Mouse (Mus musculus) skeletal muscle tissue, postnatal 0 days (tissue): Measurements from ENCODE around the gene Pagr1a. TPM values are rescaled to one million over a fixed set of nuclear protein-coding genes. Genes with fewer than 3 reads are reported as not detected.

Source experiments
- microRNA-seq, 2 experiments: library from miRNA; unstranded; fragments of <30 nt; microRNA quantifications; one replicate each; pipeline ENCODE4; 2016
- polyA plus RNA-seq: library from polyadenylated mRNA; unstranded; fragments of >200 nt; fragmentation: Nextera tagmentation; extraction: Ambion mirVana; gene quantifications from 2 replicates; pipeline ENCODE4 v1.2.1, GENCODE M21; 2015

The Pagr1a gene
- polyA plus RNA-seq, result 37.2 and 37.9 TPM in 2 replicates

DNA sequence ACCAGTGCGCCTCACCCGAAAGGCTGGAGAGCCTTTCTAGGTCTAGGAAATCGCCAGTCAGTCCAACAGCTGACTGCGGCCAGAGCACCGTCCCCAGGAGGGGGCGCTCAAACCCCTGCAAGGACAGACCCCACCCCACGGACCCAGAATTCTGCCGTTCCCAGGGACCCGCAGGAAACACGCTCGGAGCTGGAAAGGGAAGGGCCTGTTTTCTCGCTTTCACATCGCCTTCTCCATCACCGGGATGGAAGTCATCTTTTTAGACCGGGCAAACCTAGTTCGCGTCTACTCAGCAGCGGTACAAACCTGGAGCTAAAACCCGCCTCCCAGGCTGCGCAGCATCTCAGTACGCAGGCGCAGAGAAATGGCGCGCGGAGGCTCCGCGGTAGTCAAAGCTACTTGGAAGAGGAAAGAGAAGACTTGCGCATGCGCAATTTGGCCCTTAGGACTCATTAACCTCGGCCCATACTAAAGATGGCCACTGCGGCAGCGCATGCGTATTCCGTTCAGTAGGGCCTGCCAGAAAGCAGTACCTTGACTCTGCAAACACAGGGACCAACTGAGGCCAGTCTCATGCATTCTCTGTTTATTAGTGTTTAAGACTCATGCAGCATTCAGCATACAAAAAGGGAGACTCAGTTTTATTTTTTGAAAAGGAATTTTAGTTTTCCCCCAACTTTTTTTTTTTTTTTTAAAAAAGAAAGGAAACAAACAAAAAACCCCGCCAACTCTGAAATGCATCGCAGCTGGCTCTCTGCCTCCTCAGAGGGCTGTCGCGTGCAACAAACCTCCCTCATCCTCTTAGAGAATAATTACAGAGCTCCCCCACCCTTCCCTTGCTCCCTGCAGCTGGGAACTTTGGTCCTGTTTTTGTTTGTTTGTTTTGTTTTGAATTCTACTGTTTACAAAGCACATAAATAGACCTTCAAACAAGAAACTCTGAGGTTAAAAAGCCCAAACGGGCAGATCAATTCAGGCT, at the start of gene Pagr1a:
TSS of gene Pagr1a (minus strand) at position 382 of the 979 bp plus-strand sequence.

DNA sequence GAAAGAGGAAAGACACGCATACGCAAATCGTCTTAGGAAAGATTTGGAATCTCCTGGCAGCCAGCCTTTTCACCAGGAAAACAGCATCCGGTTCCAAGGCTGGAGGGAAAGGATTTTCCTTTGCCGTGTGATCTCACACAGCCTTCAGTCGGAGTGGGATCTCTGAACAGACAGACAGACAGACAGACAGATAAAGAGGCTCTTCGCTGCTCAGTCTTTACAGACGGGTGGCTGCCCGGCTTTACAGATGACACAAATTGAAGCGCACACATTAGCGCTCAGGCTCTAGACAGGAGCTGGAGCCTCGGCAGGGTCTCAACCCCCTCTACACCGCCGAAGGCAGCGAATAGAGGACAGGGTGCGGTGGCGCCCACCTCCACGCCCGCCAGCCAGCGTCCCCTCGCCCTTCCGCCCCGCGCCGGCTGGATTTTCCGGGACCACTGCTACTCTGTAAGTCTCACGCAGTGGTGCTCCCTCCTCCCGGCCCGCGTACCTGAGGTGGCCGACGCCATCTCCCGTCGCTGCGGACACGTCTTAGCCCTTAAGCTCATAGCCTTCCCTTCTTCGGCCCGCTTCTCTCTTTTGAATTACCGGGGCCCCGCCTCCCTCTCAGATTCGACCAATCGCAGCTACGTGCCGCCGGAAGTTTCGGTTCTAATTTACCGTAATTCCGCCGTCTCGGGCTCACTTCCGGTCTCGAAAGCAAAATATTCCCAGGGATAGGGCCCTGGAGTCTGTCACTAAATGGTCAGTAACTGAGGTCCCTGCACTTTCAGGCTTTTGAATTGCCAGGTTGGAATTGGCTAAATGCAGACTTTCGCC, 24.9 kb upstream of the Pagr1a start, which contains the start of gene Kif22:
TSS of gene Kif22 (minus strand) at position 621 of the 822 bp plus-strand sequence.

DNA sequence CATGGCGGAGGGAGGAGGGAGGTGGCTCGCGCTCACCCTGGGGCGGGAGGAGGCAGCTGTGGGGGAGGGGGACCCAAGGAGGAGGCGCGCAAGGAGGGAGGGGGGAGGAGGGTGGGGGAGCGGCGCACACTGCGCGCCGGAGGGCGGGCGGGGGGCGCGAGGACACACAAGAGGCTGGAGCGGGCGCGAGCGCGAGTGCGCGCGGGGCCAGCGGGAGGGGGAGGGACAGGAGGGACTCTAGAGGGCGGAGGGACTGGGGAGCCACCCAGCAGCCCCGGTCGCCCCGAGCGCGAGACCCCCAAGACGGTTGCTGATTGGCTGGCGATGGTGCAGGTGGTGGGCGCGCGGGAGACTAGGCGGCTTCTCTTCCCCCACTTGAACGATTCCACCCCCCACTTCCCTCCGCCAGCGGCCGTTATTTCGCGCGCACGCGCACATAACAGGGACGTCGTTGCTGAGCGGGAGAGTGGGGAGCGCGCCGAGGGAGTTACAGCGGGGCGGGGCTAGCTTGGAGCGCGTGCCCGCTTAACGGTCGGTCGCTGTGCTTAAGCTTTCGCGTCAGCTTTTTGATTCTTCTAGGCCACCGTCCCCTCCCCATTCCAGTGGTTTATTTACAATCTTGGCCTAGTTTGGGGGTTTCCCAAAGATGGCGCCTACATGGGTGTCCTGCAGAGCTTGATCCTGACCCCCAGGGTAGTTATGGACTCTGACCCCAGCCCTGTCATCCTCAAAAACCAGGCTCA, 10.0 kb upstream of the Pagr1a start, which contains the start of gene Maz:
TSS of gene Maz (minus strand) at position 54 of the 743 bp plus-strand sequence.

DNA sequence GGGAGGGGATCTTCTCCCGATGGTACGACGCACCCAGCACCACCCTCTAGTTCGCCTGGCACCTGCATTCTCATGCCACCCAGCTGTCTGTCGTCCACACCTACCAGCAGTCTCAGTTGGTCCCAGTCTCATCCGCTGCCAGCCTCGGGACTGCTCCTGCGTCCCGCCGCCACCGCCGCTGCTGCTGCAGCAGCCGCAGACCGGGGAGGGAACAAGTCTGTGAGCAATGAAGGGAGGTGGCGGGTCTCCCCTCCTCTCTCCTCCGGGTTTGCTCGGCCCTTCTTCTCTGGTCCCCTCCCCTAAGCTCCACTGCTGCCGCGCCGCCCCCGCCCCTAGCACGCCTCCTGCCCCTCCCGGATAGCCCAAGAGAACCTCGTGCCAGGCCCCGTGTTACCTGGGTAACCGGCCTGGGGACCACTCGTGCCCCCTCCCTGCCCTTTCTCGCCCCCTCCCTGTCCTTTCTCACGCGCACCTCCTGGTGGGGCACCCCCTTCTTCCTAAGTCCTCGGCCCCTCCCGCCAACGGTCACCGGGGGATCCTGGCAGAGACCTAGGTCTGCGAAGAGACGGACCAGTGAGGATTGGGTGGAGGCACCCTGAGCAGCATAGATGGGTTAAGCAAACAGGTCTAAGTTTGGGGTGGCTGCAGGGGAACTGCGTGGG, 3.9 kb upstream of the Pagr1a start, which contains the start of the genes Gm42742 and Prrt2:
TSS of gene Gm42742 (minus strand) at position 197 of the 662 bp plus-strand sequence.
TSS of gene Prrt2 (minus strand) at position 311 of the 662 bp plus-strand sequence.

DNA sequence TGATC, 869 bp downstream of the Pagr1a start, which contains the start of gene Pagr1b:
TSS of gene Pagr1b (minus strand) at position 4 of the 5 bp plus-strand sequence.

DNA sequence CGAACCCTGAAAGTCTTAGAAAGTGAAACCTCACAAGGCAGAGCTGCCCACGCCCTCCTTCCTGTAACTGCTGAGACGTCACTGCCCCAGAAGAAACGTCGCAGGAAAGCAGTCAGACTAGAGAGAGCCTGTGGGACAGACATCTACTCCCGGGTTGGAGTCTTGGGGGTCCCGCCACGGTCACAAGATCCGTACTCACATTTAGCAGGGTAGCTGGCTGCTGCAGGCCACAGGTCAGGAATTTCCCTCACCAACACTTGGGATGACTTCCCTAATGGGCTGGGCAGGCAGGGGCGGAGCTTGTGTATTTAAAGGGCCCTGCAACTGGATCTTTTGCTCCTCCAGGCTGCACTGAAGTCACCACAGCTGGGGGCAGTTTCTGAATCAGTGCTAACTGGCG, 2.8 kb downstream of the Pagr1a start, which contains the start of gene Mvp:
TSS of gene Mvp (minus strand) at position 302 of the 400 bp plus-strand sequence.

DNA sequence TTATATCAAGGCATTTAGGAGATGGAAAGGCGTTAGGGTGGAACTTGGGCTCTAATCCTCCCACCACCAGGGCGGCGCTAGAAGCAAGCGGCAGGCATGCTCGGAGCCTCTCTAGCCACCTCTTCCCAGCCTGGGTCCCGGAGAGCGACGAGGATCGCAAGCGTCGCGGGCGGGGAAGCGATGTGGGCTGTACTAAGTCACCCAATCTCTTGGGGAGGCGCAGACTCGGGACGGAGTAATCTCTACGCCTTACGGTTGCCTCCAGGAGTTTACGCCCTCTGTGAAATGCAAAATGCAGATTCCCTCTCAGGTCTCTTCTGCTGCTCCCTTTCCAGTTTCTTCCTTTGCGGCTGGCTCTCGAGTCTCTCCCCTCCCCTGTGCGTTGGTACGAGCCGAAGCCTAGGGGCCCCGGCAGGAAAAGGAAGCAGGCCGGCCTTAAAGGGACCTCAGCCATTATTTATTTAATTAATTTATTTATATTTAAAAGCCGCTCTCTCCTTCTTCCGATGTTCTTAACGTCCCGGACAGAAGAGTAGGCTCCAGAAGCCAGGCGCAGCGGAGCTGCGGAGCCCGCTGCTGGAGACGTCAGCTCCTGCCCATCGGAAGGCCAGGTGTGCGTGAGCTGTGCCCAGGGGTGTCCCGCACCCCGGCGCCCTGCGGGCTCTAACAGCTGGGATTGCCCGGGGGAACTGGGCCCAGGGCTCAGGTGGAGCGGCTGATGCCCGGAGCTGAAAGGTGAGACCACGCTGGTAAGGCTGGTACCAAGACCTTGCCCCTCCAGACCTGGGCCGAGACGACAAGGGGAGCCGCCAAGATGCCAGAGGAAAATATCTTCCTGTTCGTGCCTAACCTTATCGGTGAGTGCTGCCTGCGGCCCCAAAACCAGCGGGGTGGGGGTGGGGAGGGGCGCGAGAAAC, 40.9 kb downstream of the Pagr1a start, which contains the start of gene Cdiptos:
TSS of gene Cdiptos (minus strand) at position 149 of the 917 bp plus-strand sequence.

DNA sequence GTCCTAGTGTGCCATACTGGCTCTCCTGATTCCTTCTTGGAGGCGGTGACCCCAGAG, 41.4 kb downstream of the Pagr1a start, which contains the start of gene Cdipt:
TSS of gene Cdipt (plus strand) at position 22 of the 57 bp plus-strand sequence.

Small RNAs within 50 kb of the gene (microRNA-seq; reads per million reads assigned to microRNA genes)
- gene Gm44343, result 0 reads per million in 2 experiments

Other genes with a start within 250 kb of the Pagr1a start
- gene Ypel3, start 240.4 kb downstream of the Pagr1a start, polyA plus RNA-seq, result 155 and 192 TPM in 2 replicates
- 0.15 and 0.27 TPM in 2 replicates for gene Tbx6, start 235.9 kb downstream of the Pagr1a start, polyA plus RNA-seq
- 94.5 and 113 TPM in 2 replicates for gene Ppp4c, start 224.9 kb downstream of the Pagr1a start, polyA plus RNA-seq
- 1.6 and 1.8 TPM in 2 replicates for gene Fam57b, start 219.7 kb downstream of the Pagr1a start, polyA plus RNA-seq
- gene 4930451I11Rik, start 185.7 kb downstream of the Pagr1a start, polyA plus RNA-seq, result not detected in 2 replicates
- 0.24 and 0.37 TPM in 2 replicates for gene Doc2a, start 169.9 kb downstream of the Pagr1a start, polyA plus RNA-seq
- gene Hirip3, start 155.4 kb downstream of the Pagr1a start, polyA plus RNA-seq, result 10.0 TPM in 2 replicates
- gene Ino80e, start 155.0 kb downstream of the Pagr1a start, polyA plus RNA-seq, result 28.3 and 39.2 TPM in 2 replicates
- 17.4 and 18.3 TPM in 2 replicates for gene Taok2, start 132.6 kb downstream of the Pagr1a start, polyA plus RNA-seq
- 22.8 and 29.8 TPM in 2 replicates for gene Tmem219, start 94.4 kb downstream of the Pagr1a start, polyA plus RNA-seq
- gene Kctd13, start 88.5 kb downstream of the Pagr1a start, polyA plus RNA-seq, result 6.0 and 7.1 TPM in 2 replicates
- gene Asphd1, start 67.8 kb downstream of the Pagr1a start, polyA plus RNA-seq, result not detected in 2 replicates
- 0.65 and 0.96 TPM in 2 replicates for gene Sez6l2, start 66.8 kb downstream of the Pagr1a start, polyA plus RNA-seq
- 45.2 and 57.4 TPM in 2 replicates for gene Cdipt, start 41.4 kb downstream of the Pagr1a start, polyA plus RNA-seq
- 1.2 and 1.6 TPM in 2 replicates for gene Cdiptos, start 41.3 kb downstream of the Pagr1a start, polyA plus RNA-seq
- gene Mvp, start 2.7 kb downstream of the Pagr1a start, polyA plus RNA-seq, result 13.8 and 18.8 TPM in 2 replicates
- gene Pagr1b, start 868 bp downstream of the Pagr1a start, polyA plus RNA-seq, result not detected in 2 replicates
- 9.2 and 17.4 TPM in 2 replicates for gene Gm42742, start 3.7 kb upstream of the Pagr1a start, polyA plus RNA-seq
- gene Prrt2, start 3.9 kb upstream of the Pagr1a start, polyA plus RNA-seq, result 3.0 and 4.0 TPM in 2 replicates
- gene Maz, start 9.7 kb upstream of the Pagr1a start, polyA plus RNA-seq, result 21.3 and 26.0 TPM in 2 replicates
- 20.9 and 23.2 TPM in 2 replicates for gene Kif22, start 25.1 kb upstream of the Pagr1a start, polyA plus RNA-seq
- not detected in 2 replicates for gene Zg16, start 70.0 kb upstream of the Pagr1a start, polyA plus RNA-seq
- gene AI467606, start 74.0 kb upstream of the Pagr1a start, polyA plus RNA-seq, result 2.4 and 2.7 TPM in 2 replicates
- gene Qprt, start 104.9 kb upstream of the Pagr1a start, polyA plus RNA-seq, result 5.4 and 5.8 TPM in 2 replicates
- gene Spn, start 120.5 kb upstream of the Pagr1a start, polyA plus RNA-seq, result 0.22 and 0.63 TPM in 2 replicates
- gene Cd2bp2, start 178.7 kb upstream of the Pagr1a start, polyA plus RNA-seq, result 22.0 and 23.9 TPM in 2 replicates
- gene Tbc1d10b, start 191.1 kb upstream of the Pagr1a start, polyA plus RNA-seq, result 17.3 and 19.1 TPM in 2 replicates
- 16,282 and 17,335 TPM in 2 replicates for gene Mylpf, start 191.5 kb upstream of the Pagr1a start, polyA plus RNA-seq
- gene Zfp553, start 215.7 kb upstream of the Pagr1a start, polyA plus RNA-seq, result 8.7 and 9.9 TPM in 2 replicates
- 8.5 and 9.1 TPM in 2 replicates for gene Sept1, start 215.8 kb upstream of the Pagr1a start, polyA plus RNA-seq
- gene Zfp771, start 226.9 kb upstream of the Pagr1a start, polyA plus RNA-seq, result 31.2 and 37.1 TPM in 2 replicates
- 56.2 and 58.8 TPM in 2 replicates for gene Dctpp1, start 243.4 kb upstream of the Pagr1a start, polyA plus RNA-seq